Mouse (Mus musculus) stomach, postnatal 0 days (tissue): ENCODE results near the gene Atxn7l1. TPM values are rescaled to one million over a fixed set of nuclear protein-coding genes. Genes with fewer than 3 reads are reported as not detected.

ENCODE experiments used
- ATAC-seq: fragments of 200-750 bp; cut with Nextera tagmentation; 2 replicates; pipeline ENCODE4 v1.8.0; 2017; ENCODE audit not compliant: low FRiP score, low TSS enrichment
- DNase-seq: peaks from one replicate; pipeline ENCODE4 v3.0.0-alpha.2; 2016; ENCODE audit warnings: low spot score
- H3K27ac ChIP-seq: fragments of 300-500 bp; sonication (generic); replicated peaks from 2 replicates; pipeline ENCODE4 v1.5.1; 2014; ENCODE audit warnings: mild to moderate bottlenecking, control low read depth
- H3K27me3 ChIP-seq: fragments of 300-500 bp; sonication (generic); 2 replicates; pipeline ENCODE4 v1.6.1; 2014; ENCODE audit warnings: low read length; ENCODE audit not compliant: control insufficient read depth, insufficient read depth
- H3K36me3 ChIP-seq: fragments of 300-500 bp; sonication (generic); 2 replicates; pipeline ENCODE4 v1.6.1; 2014; ENCODE audit warnings: low read length, mixed read lengths; ENCODE audit not compliant: control insufficient read depth, insufficient read depth
- H3K4me1 ChIP-seq: fragments of 300-500 bp; sonication (generic); replicated peaks from 2 replicates; pipeline ENCODE4 v1.6.1; 2014; ENCODE audit warnings: antibody characterized with exemption; ENCODE audit not compliant: control insufficient read depth, insufficient read depth
- H3K4me2 ChIP-seq: fragments of 300-500 bp; sonication (generic); replicated peaks from 2 replicates; pipeline ENCODE4 v1.6.1; 2014; ENCODE audit warnings: low read depth, mild to moderate bottlenecking, control low read depth, moderate library complexity
- H3K4me3 ChIP-seq: fragments of 300-500 bp; sonication (generic); 2 replicates; pipeline ENCODE4 v1.5.1; 2014; ENCODE audit warnings: low read depth, low read length, control low read depth
- H3K9ac ChIP-seq: fragments of 300-500 bp; sonication (generic); 2 replicates; pipeline ENCODE4 v1.6.1; 2014; ENCODE audit warnings: mild to moderate bottlenecking, low read length, control low read depth, mixed read lengths
- H3K9me3 ChIP-seq: fragments of 300-500 bp; sonication (generic); 2 replicates; pipeline ENCODE4 v1.6.1; 2016; ENCODE audit warnings: low read length; ENCODE audit not compliant: control insufficient read depth
- CTCF ChIP-seq: IDR thresholded peaks from 2 replicates; pipeline ENCODE4 v1.5.1; 2016; ENCODE audit warnings: antibody characterized with exemption, low read depth, mild to moderate bottlenecking, moderate library complexity
- EP300 ChIP-seq: optimal IDR thresholded peaks from 2 replicates; pipeline ENCODE3; 2016; ENCODE audit warnings: antibody characterized with exemption
- WGBS: fragments of 180-500 bp; shearing (Covaris S2); extraction: QIAGEN DNeasy Blood & Tissue Kit; methylation state at CpG from one replicate; pipeline ENCODE4 v1.1.7; 2014; 5-methylcytosine and 5-hydroxymethylcytosine counted together
- polyA plus RNA-seq: library from polyadenylated mRNA; unstranded; fragments of >200 nt; fragmentation: Nextera tagmentation; extraction: Ambion mirVana; gene quantifications from 2 replicates; pipeline ENCODE4 v1.2.1, GENCODE M21; 2015

Gene Atxn7l1
- polyA plus RNA-seq, 1 experiment from 2014 or later = 4.7 TPM

DNA sequence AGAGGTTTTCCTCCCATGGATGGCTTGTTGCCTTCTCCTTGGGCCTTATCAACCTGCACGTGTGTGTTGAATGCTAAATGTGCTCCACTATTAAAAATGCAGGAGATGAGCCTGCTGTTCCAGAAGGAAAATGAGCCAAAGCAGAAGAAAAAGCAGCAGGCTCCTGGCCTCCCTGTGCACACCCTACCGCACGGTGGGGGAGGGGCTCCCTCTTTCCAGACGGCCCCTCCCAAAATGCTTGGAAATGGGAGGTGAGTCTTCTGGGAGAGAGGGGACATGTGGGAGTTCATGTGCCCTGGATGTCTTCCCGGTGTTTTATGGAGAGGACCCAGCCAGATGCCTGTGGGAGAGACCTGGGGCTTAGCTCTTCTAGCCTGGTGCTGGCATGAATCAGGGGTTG lies 185.3 kb downstream of the Atxn7l1 start:
- Histone ChIP-seq H3K4me3 (no peak overlapping the region), H3K4me2 (no peak overlapping the region), H3K27ac (no peak overlapping the region), H3K9me3 (no peaks in the 10 kb centered on the region), H3K36me3 (no peaks in the 10 kb centered on the region), H3K27me3 (no peaks in the 10 kb centered on the region), H3K9ac (no peak overlapping the region), H3K4me1 (no peaks in the 10 kb centered on the region)
- 61% methylated on average over 5 of the region's 5 CpGs for WGBS
- TF ChIP-seq CTCF (no peak), EP300 (no peak)
- DNase-seq = no peak
- no peak for ATAC-seq

DNA sequence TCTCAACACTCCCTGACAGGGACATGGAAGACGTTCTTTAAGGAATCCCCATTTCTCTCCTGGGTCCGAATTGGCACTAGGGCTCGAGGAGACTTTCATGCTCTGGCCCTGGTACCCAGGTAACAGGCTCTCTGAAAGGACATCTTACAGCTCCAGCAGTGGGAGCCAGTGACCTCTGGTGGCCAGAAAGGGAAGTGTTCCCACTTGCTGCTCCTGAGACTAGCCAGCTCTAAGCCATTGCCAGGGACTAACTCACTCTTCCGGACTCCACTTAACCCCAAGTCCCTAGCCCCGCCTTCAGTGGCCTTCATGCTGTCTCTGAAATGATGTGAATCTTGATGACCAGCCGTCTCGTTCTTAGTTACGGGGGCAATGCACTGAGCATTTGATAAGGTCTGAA lies 186.4 kb downstream of the Atxn7l1 start:
- H3K4me2 ChIP-seq = no peak overlapping the region
- no peaks in the 10 kb centered on the region for H3K36me3 ChIP-seq
- WGBS = 30% methylated on average over 8 of the region's 8 CpGs
- no peaks in the 10 kb centered on the region for H3K27me3 ChIP-seq
- H3K4me1 ChIP-seq = no peaks in the 10 kb centered on the region
- no peak overlapping the region for H3K9ac ChIP-seq
- TF ChIP-seq CTCF = peak; percentile 98
- no peak for TF ChIP-seq EP300
- DNase-seq = peak; percentile 84
- no peaks in the 10 kb centered on the region for H3K9me3 ChIP-seq
- H3K27ac ChIP-seq = no peak overlapping the region
- ATAC-seq = peak; percentile 82
- H3K4me3 ChIP-seq = no peak overlapping the region

DNA sequence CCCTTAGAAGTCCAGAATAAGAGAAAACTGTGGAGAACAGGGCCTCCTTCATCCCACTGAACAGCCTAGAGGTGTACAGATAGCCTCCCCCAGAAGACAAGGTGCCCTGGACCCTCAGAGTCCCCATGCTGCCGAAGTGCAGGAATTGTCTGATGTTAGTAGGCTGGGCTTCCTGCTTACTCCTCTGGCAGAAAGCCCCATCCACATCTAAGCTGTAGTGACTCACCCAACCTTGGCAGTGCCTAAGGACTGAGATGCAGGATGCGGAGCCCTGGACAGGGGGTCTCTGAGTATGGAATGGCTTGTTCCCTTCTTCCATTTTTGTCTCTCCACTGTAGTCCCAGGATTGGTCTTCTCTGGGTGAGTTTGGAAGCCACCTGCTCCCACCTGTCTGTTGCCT lies 187.0 kb downstream of the Atxn7l1 start:
- H3K27ac ChIP-seq = no peak overlapping the region
- DNase-seq (no peak), ATAC-seq (no peak)
- H3K4me2 ChIP-seq = no peak overlapping the region
- TF ChIP-seq CTCF = no peak
- no peak for TF ChIP-seq EP300
- no peaks in the 10 kb centered on the region for H3K9me3 ChIP-seq
- WGBS = 81% methylated on average over 2 of the region's 2 CpGs
- H3K4me3 ChIP-seq = no peak overlapping the region
- no peaks in the 10 kb centered on the region for H3K4me1 ChIP-seq
- H3K9ac ChIP-seq = no peak overlapping the region
- no peaks in the 10 kb centered on the region for H3K36me3 ChIP-seq
- H3K27me3 ChIP-seq = no peaks in the 10 kb centered on the region

DNA sequence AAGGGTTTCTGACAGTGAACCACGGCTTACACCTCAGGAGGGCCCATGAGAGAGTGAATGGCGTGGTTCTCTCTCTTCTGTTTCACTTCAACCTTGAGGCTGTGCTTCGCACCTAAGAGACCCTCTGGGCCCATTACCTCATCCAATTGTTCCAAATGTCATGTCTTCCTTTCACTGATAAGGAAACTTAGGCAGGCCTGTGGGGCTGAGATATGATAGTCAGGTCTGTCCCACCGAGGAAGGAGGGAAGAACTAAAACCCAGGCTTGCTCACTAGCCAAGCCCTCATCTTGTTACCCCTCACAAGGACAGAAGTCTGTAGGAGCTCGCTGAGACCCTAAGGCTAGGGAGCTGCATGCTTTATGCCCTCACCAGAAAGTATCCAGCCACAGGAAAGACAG lies 187.5 kb downstream of the Atxn7l1 start:
- no peak overlapping the region for H3K9ac ChIP-seq
- H3K27ac ChIP-seq = no peak overlapping the region
- no peaks in the 10 kb centered on the region for H3K27me3 ChIP-seq
- WGBS = 85% methylated on average over 5 of the region's 5 CpGs
- no peak for TF ChIP-seq CTCF
- TF ChIP-seq EP300 = no peak
- H3K4me1 ChIP-seq = no peaks in the 10 kb centered on the region
- DNase-seq (no peak), ATAC-seq (no peak)
- H3K9me3 ChIP-seq = no peaks in the 10 kb centered on the region
- no peak overlapping the region for H3K4me3 ChIP-seq
- H3K36me3 ChIP-seq = no peaks in the 10 kb centered on the region
- H3K4me2 ChIP-seq = no peak overlapping the region

DNA sequence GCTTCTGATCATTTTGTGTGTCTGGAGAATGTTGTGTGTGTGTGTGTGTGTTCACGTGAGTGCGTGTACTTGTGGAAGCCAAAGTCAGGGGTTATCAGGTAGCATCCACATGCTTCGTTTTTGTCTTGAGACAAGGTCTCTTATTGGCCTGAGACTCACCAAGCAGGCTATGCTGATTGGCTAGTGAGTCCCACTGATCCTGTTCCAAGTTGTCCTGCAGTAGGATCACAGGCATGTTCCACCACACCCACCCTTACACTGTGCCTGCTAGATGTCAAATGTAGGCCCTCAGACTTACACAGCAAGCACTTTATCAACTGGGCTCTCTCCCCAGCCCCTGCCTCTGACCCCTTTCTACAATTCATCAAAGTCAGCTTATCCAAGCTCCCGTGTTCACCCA lies 187.9 kb downstream of the Atxn7l1 start:
- Histone ChIP-seq H3K9me3 (no peaks in the 10 kb centered on the region), H3K27ac (no peak overlapping the region), H3K4me3 (no peak overlapping the region), H3K4me2 (no peak overlapping the region), H3K27me3 (no peaks in the 10 kb centered on the region), H3K4me1 (no peaks in the 10 kb centered on the region), H3K36me3 (no peaks in the 10 kb centered on the region), H3K9ac (no peak overlapping the region)
- DNase-seq (no peak), ATAC-seq (no peak)
- TF ChIP-seq EP300 (no peak), CTCF (no peak)
- 68% methylated on average over 4 of the region's 4 CpGs for WGBS

DNA sequence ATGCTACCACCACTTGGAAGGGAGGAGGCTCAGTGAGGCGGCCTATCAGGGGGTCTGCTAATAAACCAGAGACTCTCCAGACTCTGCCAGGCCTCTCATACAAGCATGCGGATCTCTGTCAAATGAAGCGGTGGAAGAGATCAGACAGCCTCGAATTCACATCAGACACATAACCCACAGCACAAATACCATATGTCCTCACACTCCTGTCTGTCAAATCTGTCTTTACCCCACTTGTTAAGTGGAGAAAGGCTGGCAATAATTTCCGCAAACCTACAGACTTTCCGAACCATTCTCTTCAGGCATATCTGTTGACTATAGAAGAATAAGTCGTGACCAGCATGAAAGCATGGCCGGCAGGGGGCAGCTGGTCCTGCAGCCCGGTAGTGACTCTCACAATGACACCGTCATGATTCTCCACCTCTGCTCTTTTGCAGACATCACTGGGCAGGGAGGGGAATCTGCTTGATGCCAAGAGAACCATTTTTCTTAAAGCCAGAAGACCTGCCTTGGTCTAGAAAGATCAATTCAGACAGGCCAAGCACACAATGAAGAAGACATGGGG lies 189.2 kb downstream of the Atxn7l1 start:
- Histone ChIP-seq H3K4me1 (no peaks in the 10 kb centered on the region), H3K9ac (no peak overlapping the region), H3K36me3 (no peaks in the 10 kb centered on the region), H3K27me3 (no peaks in the 10 kb centered on the region), H3K9me3 (no peaks in the 10 kb centered on the region), H3K4me3 (no peak overlapping the region), H3K27ac (no peak overlapping the region), H3K4me2 (no peak overlapping the region)
- TF ChIP-seq EP300 (no peak), CTCF (peak; percentile 50)
- whole genome bisulfite sequencing = 70% methylated on average over 10 of the region's 10 CpGs
- no peak for ATAC-seq
- no peak for DNase-seq
